Mouse (Mus musculus): Measurements from ENCODE around the gene Prss41. TPM values are rescaled to one million over a fixed set of nuclear protein-coding genes. Genes with fewer than 3 reads are reported as not detected.
A peak's percentile ranks its signal among the peaks of the same experiment; 100 is the strongest.

Gene Prss41
- polyA plus RNA-seq, 1 experiment from 2014 or later, result 0.73 TPM

GRCm38 (mm10) chr17:23795323-23795722 lies 48.6 kb downstream of the Prss41 start:
- whole genome bisulfite sequencing, result 94% methylated on average over 8 of the region's 8 CpGs
- Histone ChIP-seq H3K9ac (no peak overlapping the region), H3K4me2 (no peak overlapping the region), H3K27ac (no peak overlapping the region), H3K9me3 (no peaks in the 10 kb centered on the region), H3K4me1 (peaks cover 10% of the 10 kb centered on the region; the same call in 1 of the 2 replicates), H3K4me3 (no peak overlapping the region), H3K36me3 (no peaks in the 10 kb centered on the region), H3K27me3 (no peaks in the 10 kb centered on the region)
- no peak for ATAC-seq (ENCODE audit: insufficient number of reproducible peaks, low FRiP score, low TSS enrichment, low read depth)

GRCm38 (mm10) chr17:23791079-23791357 lies 53.0 kb downstream of the Prss41 start:
- no peak for ATAC-seq (ENCODE audit: insufficient number of reproducible peaks, low FRiP score, low TSS enrichment, low read depth)
- Histone ChIP-seq H3K4me3 (peak overlapping the region; percentile 52), H3K4me2 (peak overlapping the region; percentile 76), H3K27me3 (no peaks in the 10 kb centered on the region), H3K36me3 (no peaks in the 10 kb centered on the region), H3K4me1 (peaks cover 19% of the 10 kb centered on the region), H3K27ac (peak overlapping the region; percentile 90; the same call in 1 of the 2 replicates), H3K9me3 (no peaks in the 10 kb centered on the region), H3K9ac (no peak overlapping the region)
- 37% methylated on average over 2 of the region's 2 CpGs for WGBS

GRCm38 (mm10) chr17:23790269-23791078 lies 53.5 kb downstream of the Prss41 start, which contains the start of gene Srrm2:
TSS of gene Srrm2 (plus strand) at chr17:23790532.
- H3K9me3 ChIP-seq, result no peaks in the 10 kb centered on the region
- peak within 1 kb of the TSS; percentile 52 for H3K4me3 ChIP-seq
- H3K27ac ChIP-seq, result peak within 1 kb of the TSS; percentile 90
- WGBS, result 1% methylated on average over 29 of the region's 29 CpGs
- H3K27me3 ChIP-seq, result no peaks in the 10 kb centered on the region
- ATAC-seq (ENCODE audit: insufficient number of reproducible peaks, low FRiP score, low TSS enrichment, low read depth), result peak; percentile 59; the same call in 1 of the 2 replicates
- H3K36me3 ChIP-seq, result no peaks in the 10 kb centered on the region
- H3K4me1 ChIP-seq, result peaks cover 23% of the 10 kb centered on the region
- peak within 1 kb of the TSS; percentile 70 for H3K9ac ChIP-seq
- H3K4me2 ChIP-seq, result peak within 1 kb of the TSS; percentile 76

GRCm38 (mm10) chr17:23789749-23790268 lies 54.2 kb downstream of the Prss41 start:
- Histone ChIP-seq H3K4me1 (peaks cover 27% of the 10 kb centered on the region), H3K9me3 (no peaks in the 10 kb centered on the region), H3K36me3 (no peaks in the 10 kb centered on the region), H3K27me3 (no peaks in the 10 kb centered on the region), H3K9ac (peak overlapping the region; percentile 70; the same call in 1 of the 2 replicates), H3K4me2 (peak overlapping the region; percentile 76), H3K4me3 (peak overlapping the region; percentile 52), H3K27ac (peak overlapping the region; percentile 90)
- no peak for ATAC-seq (ENCODE audit: insufficient number of reproducible peaks, low FRiP score, low TSS enrichment, low read depth)
- 17% methylated on average over 8 of the region's 8 CpGs for WGBS

GRCm38 (mm10) chr17:23788973-23789372 lies 55.0 kb downstream of the Prss41 start:
- no peak for ATAC-seq (ENCODE audit: insufficient number of reproducible peaks, low FRiP score, low TSS enrichment, low read depth)
- H3K4me3 ChIP-seq, result no peak overlapping the region
- no peaks in the 10 kb centered on the region for H3K36me3 ChIP-seq
- no peaks in the 10 kb centered on the region for H3K9me3 ChIP-seq
- no peak overlapping the region for H3K4me2 ChIP-seq
- no peak overlapping the region for H3K27ac ChIP-seq
- H3K4me1 ChIP-seq, result peaks cover 27% of the 10 kb centered on the region
- no peaks in the 10 kb centered on the region for H3K27me3 ChIP-seq
- no peak overlapping the region for H3K9ac ChIP-seq
- 85% methylated on average over 4 of the region's 4 CpGs for WGBS

Small RNA genes within 50 kb of the gene (microRNA-seq; reads per million reads assigned to microRNA genes)
- gene Mir5125, result not detected

Other genes with a start within 250 kb of the Prss41 start
- 12.4 and 12.9 TPM in 2 replicates for gene Zfp13, start 244.7 kb downstream of the Prss41 start, polyA plus RNA-seq (2015; fragmentation: Nextera tagmentation; extraction: Ambion mirVana)
- 0.16 and 0.18 TPM in 2 replicates for gene Zscan10, start 243.3 kb downstream of the Prss41 start, polyA plus RNA-seq (2015; fragmentation: Nextera tagmentation; extraction: Ambion mirVana)
- gene Mmp25, start 198.9 kb downstream of the Prss41 start, polyA plus RNA-seq (2015; fragmentation: Nextera tagmentation; extraction: Ambion mirVana), result 0.79 and 0.86 TPM in 2 replicates
- gene Bicdl2, start 183.7 kb downstream of the Prss41 start, polyA plus RNA-seq (2015; fragmentation: Nextera tagmentation; extraction: Ambion mirVana), result 20.8 and 21.3 TPM in 2 replicates
- 84.2 and 99.2 TPM in 2 replicates for gene Hcfc1r1, start 170.6 kb downstream of the Prss41 start, polyA plus RNA-seq (2015; fragmentation: Nextera tagmentation; extraction: Ambion mirVana)
- gene Thoc6, start 170.3 kb downstream of the Prss41 start, polyA plus RNA-seq (2015; fragmentation: Nextera tagmentation; extraction: Ambion mirVana), result 38.8 and 43.2 TPM in 2 replicates
- gene Tnfrsf12a, start 166.7 kb downstream of the Prss41 start, polyA plus RNA-seq (2015; fragmentation: Nextera tagmentation; extraction: Ambion mirVana), result 28.0 and 43.9 TPM in 2 replicates
- 7.0 and 10.1 TPM in 2 replicates for gene Cldn6, start 164.9 kb downstream of the Prss41 start, polyA plus RNA-seq (2015; fragmentation: Nextera tagmentation; extraction: Ambion mirVana)
- gene Cldn9, start 160.1 kb downstream of the Prss41 start, polyA plus RNA-seq (2015; fragmentation: Nextera tagmentation; extraction: Ambion mirVana), result 5.1 and 5.8 TPM in 2 replicates
- gene 1520401A03Rik, start 121.4 kb downstream of the Prss41 start, polyA plus RNA-seq (2015; fragmentation: Nextera tagmentation; extraction: Ambion mirVana), result 2.2 and 2.9 TPM in 2 replicates
- 45.6 and 49.5 TPM in 2 replicates for gene Pkmyt1, start 117.8 kb downstream of the Prss41 start, polyA plus RNA-seq (2015; fragmentation: Nextera tagmentation; extraction: Ambion mirVana)
- 17.6 and 20.4 TPM in 2 replicates for gene Paqr4, start 103.3 kb downstream of the Prss41 start, polyA plus RNA-seq (2015; fragmentation: Nextera tagmentation; extraction: Ambion mirVana)
- 50.2 and 50.5 TPM in 2 replicates for gene Kremen2, start 98.3 kb downstream of the Prss41 start, polyA plus RNA-seq (2015; fragmentation: Nextera tagmentation; extraction: Ambion mirVana)
- gene Flywch1, start 72.6 kb downstream of the Prss41 start, polyA plus RNA-seq (2015; fragmentation: Nextera tagmentation; extraction: Ambion mirVana), result 65.7 and 69.8 TPM in 2 replicates
- 34.2 and 39.9 TPM in 2 replicates for gene Flywch2, start 58.1 kb downstream of the Prss41 start, polyA plus RNA-seq (2015; fragmentation: Nextera tagmentation; extraction: Ambion mirVana)
- 425 and 436 TPM in 2 replicates for gene Srrm2, start 53.6 kb downstream of the Prss41 start, polyA plus RNA-seq (2015; fragmentation: Nextera tagmentation; extraction: Ambion mirVana)
- gene Elob, start 15.0 kb downstream of the Prss41 start, polyA plus RNA-seq (2015; fragmentation: Nextera tagmentation; extraction: Ambion mirVana), result 1,045 and 1,117 TPM in 2 replicates
- not detected in 2 replicates for gene Prss33, start 8.1 kb downstream of the Prss41 start, polyA plus RNA-seq (2015; fragmentation: Nextera tagmentation; extraction: Ambion mirVana)
- gene Prss32, start 317 bp downstream of the Prss41 start, polyA plus RNA-seq (2015; fragmentation: Nextera tagmentation; extraction: Ambion mirVana), result not detected in 2 replicates
- not detected in 2 replicates for gene Prss21, start 23.9 kb upstream of the Prss41 start, polyA plus RNA-seq (2015; fragmentation: Nextera tagmentation; extraction: Ambion mirVana)
- not detected in 2 replicates for gene Dcpp1, start 36.7 kb upstream of the Prss41 start, polyA plus RNA-seq (2015; fragmentation: Nextera tagmentation; extraction: Ambion mirVana)
- gene Dcpp2, start 36.7 kb upstream of the Prss41 start, polyA plus RNA-seq (2015; fragmentation: Nextera tagmentation; extraction: Ambion mirVana), result not detected in 2 replicates
- gene Dcpp3, start 73.3 kb upstream of the Prss41 start, polyA plus RNA-seq (2015; fragmentation: Nextera tagmentation; extraction: Ambion mirVana), result 0.69 TPM in 1 of 2 replicates, not detected in the other
- not detected in 2 replicates for gene Sbp, start 97.5 kb upstream of the Prss41 start, polyA plus RNA-seq (2015; fragmentation: Nextera tagmentation; extraction: Ambion mirVana)
- not detected in 2 replicates for gene Sbpl, start 111.1 kb upstream of the Prss41 start, polyA plus RNA-seq (2015; fragmentation: Nextera tagmentation; extraction: Ambion mirVana)
- not detected in 2 replicates for gene Prss30, start 136.4 kb upstream of the Prss41 start, polyA plus RNA-seq (2015; fragmentation: Nextera tagmentation; extraction: Ambion mirVana)
- gene Prss22, start 153.9 kb upstream of the Prss41 start, polyA plus RNA-seq (2015; fragmentation: Nextera tagmentation; extraction: Ambion mirVana), result 1.1 and 1.4 TPM in 2 replicates
- 8.6 and 9.6 TPM in 2 replicates for gene Prss27, start 194.0 kb upstream of the Prss41 start, polyA plus RNA-seq (2015; fragmentation: Nextera tagmentation; extraction: Ambion mirVana)
- 60.9 and 62.9 TPM in 2 replicates for gene Kctd5, start 229.3 kb upstream of the Prss41 start, polyA plus RNA-seq (2015; fragmentation: Nextera tagmentation; extraction: Ambion mirVana)

All from limb, embryonic 15.5 days (tissue).